Mouse (Mus musculus) olfactory bulb, adult 2 months (tissue): Measurements from ENCODE around the gene Tspan14. TPM values are rescaled to one million over a fixed set of nuclear protein-coding genes. Genes with fewer than 3 reads are reported as not detected.
A peak's percentile ranks its signal among the peaks of the same experiment; 100 is the strongest.

Experiments used
- H3K27ac ChIP-seq: fragments of 200-500 bp; 2 replicates; pipeline ENCODE4 v1.5.1; 2012; ENCODE audit warnings: low read depth, low read length; ENCODE audit not compliant: insufficient read depth
- H3K4me1 ChIP-seq: fragments of 200-500 bp; 2 replicates; pipeline ENCODE4 v1.6.1; 2012; ENCODE audit warnings: low read length; ENCODE audit not compliant: control insufficient read depth, insufficient read depth
- H3K4me3 ChIP-seq: fragments of 200-500 bp; 2 replicates; pipeline ENCODE4 v1.5.1; 2012; ENCODE audit warnings: mild to moderate bottlenecking, low read depth, low read length, moderate library complexity; ENCODE audit not compliant: insufficient read depth
- CTCF ChIP-seq: fragments of 200-500 bp; IDR thresholded peaks from 2 replicates; pipeline ENCODE4 v1.5.1; 2012; ENCODE audit warnings: low read depth, mild to moderate bottlenecking, low read length, moderate library complexity; ENCODE audit not compliant: insufficient read depth
- POLR2A ChIP-seq: fragments of 200-500 bp; IDR thresholded peaks from 2 replicates; pipeline ENCODE4 v1.6.1; 2012; ENCODE audit warnings: mild to moderate bottlenecking, low read depth, low read length, moderate library complexity; ENCODE audit not compliant: insufficient read depth
- WGBS: fragments of 180-500 bp; shearing (Covaris S2); methylation state at CpG from one replicate; pipeline ENCODE4 v1.1.7; 2018; 5-methylcytosine and 5-hydroxymethylcytosine counted together
- polyA plus RNA-seq: library from polyadenylated mRNA; stranded (reverse); fragments of >200 nt; gene quantifications from 2 replicates; pipeline ENCODE4 v1.2.4, GENCODE M21; 2012; ENCODE audit warnings: low replicate concordance; ENCODE audit not compliant: missing spikeins, insufficient read depth, insufficient read length

The Tspan14 gene
- polyA plus RNA-seq, 1 experiment: not detected

GRCm38 (mm10) chr14:40900267-40900666 is 66.3 kb downstream of the Tspan14 start:
- no peak overlapping the region for H3K27ac ChIP-seq
- 88% methylated on average over 2 of the region's 2 CpGs for WGBS
- no peaks in the 10 kb centered on the region for H3K4me1 ChIP-seq
- H3K4me3 ChIP-seq: no peak overlapping the region
- TF ChIP-seq POLR2A (no peak), CTCF (no peak)

- no peak overlapping the region for H3K4me3 ChIP-seq
- 92% methylated on average over 3 of the region's 3 CpGs for WGBS
- no peak overlapping the region for H3K27ac ChIP-seq
- TF ChIP-seq CTCF: no peak
- no peak for TF ChIP-seq POLR2A
- H3K4me1 ChIP-seq: peaks cover 4% of the 10 kb centered on the region; the same call in 1 of the 2 replicates
Observed at GRCm38 (mm10) chr14:40897916-40898315, 68.7 kb downstream of the Tspan14 start.

- Histone ChIP-seq H3K27ac (no peak overlapping the region), H3K4me3 (no peak overlapping the region), H3K4me1 (peaks cover 4% of the 10 kb centered on the region; the same call in 1 of the 2 replicates)
- 82% methylated on average over 8 of the region's 8 CpGs for WGBS
- TF ChIP-seq POLR2A (no peak), CTCF (no peak)
Observed at GRCm38 (mm10) chr14:40895681-40896080, 70.9 kb downstream of the Tspan14 start.

GRCm38 (mm10) chr14:40894576-40895247 is 71.9 kb downstream of the Tspan14 start:
- Histone ChIP-seq H3K4me1 (peaks cover 4% of the 10 kb centered on the region; the same call in 1 of the 2 replicates), H3K27ac (no peak overlapping the region), H3K4me3 (no peak overlapping the region)
- 13% methylated on average over 23 of the region's 23 CpGs for WGBS
- TF ChIP-seq POLR2A (no peak), CTCF (peak; percentile 95)

- WGBS: 75% methylated on average over 8 of the region's 8 CpGs
- TF ChIP-seq POLR2A: no peak
- no peak for TF ChIP-seq CTCF
Observed at GRCm38 (mm10) chr14:40893884-40894283, 72.7 kb downstream of the Tspan14 start.

GRCm38 (mm10) chr14:40893196-40893595 is 73.4 kb downstream of the Tspan14 start, which contains the start of gene Sh2d4b:
Gene Sh2d4b, minus strand, starts transcription at chr14:40893266.
- 86% methylated on average over 3 of the region's 3 CpGs for WGBS
- Histone ChIP-seq H3K4me3 (no peak within 1 kb of the TSS), H3K27ac (no peak within 1 kb of the TSS), H3K4me1 (peaks cover 4% of the 10 kb centered on the region; the same call in 1 of the 2 replicates)
- no peak for TF ChIP-seq POLR2A
- TF ChIP-seq CTCF: no peak

More at GRCm38 (mm10) chr14:40893884-40894283, 72.7 kb downstream of the Tspan14 start:
- Histone ChIP-seq H3K27ac (no peak overlapping the region), H3K4me3 (no peak overlapping the region), H3K4me1 (peaks cover 4% of the 10 kb centered on the region; the same call in 1 of the 2 replicates)

GRCm38 (mm10) chr14:40892326-40892825 is 74.2 kb downstream of the Tspan14 start:
- 91% methylated on average over 7 of the region's 7 CpGs for WGBS
- Histone ChIP-seq H3K4me1 (peaks cover 4% of the 10 kb centered on the region; the same call in 1 of the 2 replicates), H3K27ac (no peak overlapping the region), H3K4me3 (no peak overlapping the region)
- TF ChIP-seq CTCF (no peak), POLR2A (no peak)

- H3K4me1 ChIP-seq: peaks cover 4% of the 10 kb centered on the region; the same call in 1 of the 2 replicates
- TF ChIP-seq CTCF (no peak), POLR2A (no peak)
- 88% methylated on average over 4 of the region's 4 CpGs for WGBS
- no peak overlapping the region for H3K4me3 ChIP-seq
- no peak overlapping the region for H3K27ac ChIP-seq
Observed at GRCm38 (mm10) chr14:40891506-40891905, 75.1 kb downstream of the Tspan14 start.

GRCm38 (mm10) chr14:40889704-40890103 is 76.9 kb downstream of the Tspan14 start:
- 76% methylated on average over 4 of the region's 4 CpGs for WGBS
- TF ChIP-seq CTCF (no peak), POLR2A (no peak)
- Histone ChIP-seq H3K27ac (no peak overlapping the region), H3K4me1 (peaks cover 3% of the 10 kb centered on the region; the same call in 1 of the 2 replicates), H3K4me3 (no peak overlapping the region)
